Mouse (Mus musculus): ENCODE measurements around the gene Brpf3. TPM values are rescaled to one million over a fixed set of nuclear protein-coding genes. Genes with fewer than 3 reads are reported as not detected.
"Not testable (repeated sequence)": the region's sequence is repeated elsewhere in the genome, so short reads cannot be mapped to it uniquely, and the experiment has no call there.

Gene Brpf3
- polyA plus RNA-seq, 1 experiment = 134 TPM

GRCm38 (mm10) chr17:28809175-28809831 is 8.4 kb downstream of the Brpf3 start:
- Histone ChIP-seq H3K27me3 (ENCODE audit: control insufficient read depth, insufficient read depth, low read length) (no peaks in the 10 kb centered on the region), H3K27ac (ENCODE audit: control insufficient read depth, insufficient read depth, low read depth, low read length) (no peak overlapping the region), H3K4me1 (ENCODE audit: control insufficient read depth, insufficient read depth, low read length) (peaks cover 8% of the 10 kb centered on the region), H3K36me3 (ENCODE audit: control insufficient read depth, insufficient read depth, low read length) (no peaks in the 10 kb centered on the region; the same call in none of the 2 replicates), H3K4me3 (ENCODE audit: control insufficient read depth, low read depth, low read length) (no peak overlapping the region)
- TF ChIP-seq CTCF (IDR thresholded peaks at IDR 0.05; ENCODE audit: control insufficient read depth, insufficient read depth, insufficient replicate concordance, low read depth, low read length) (no peak), POLR2A (IDR thresholded peaks at IDR 0.05; ENCODE audit: control insufficient read depth, low read depth, low read length) (no peak)

GRCm38 (mm10) chr17:28812345-28812744 is 11.5 kb downstream of the Brpf3 start:
- Histone ChIP-seq H3K4me1 (ENCODE audit: control insufficient read depth, insufficient read depth, low read length) (peaks cover 8% of the 10 kb centered on the region), H3K27me3 (ENCODE audit: control insufficient read depth, insufficient read depth, low read length) (no peaks in the 10 kb centered on the region), H3K4me3 (ENCODE audit: control insufficient read depth, low read depth, low read length) (no peak overlapping the region), H3K36me3 (ENCODE audit: control insufficient read depth, insufficient read depth, low read length) (peaks cover 1% of the 10 kb centered on the region), H3K27ac (ENCODE audit: control insufficient read depth, insufficient read depth, low read depth, low read length) (no peak overlapping the region)
- TF ChIP-seq CTCF (IDR thresholded peaks at IDR 0.05; ENCODE audit: control insufficient read depth, insufficient read depth, insufficient replicate concordance, low read depth, low read length) (no peak), POLR2A (IDR thresholded peaks at IDR 0.05; ENCODE audit: control insufficient read depth, low read depth, low read length) (no peak)

- TF ChIP-seq POLR2A (IDR thresholded peaks at IDR 0.05; ENCODE audit: control insufficient read depth, low read depth, low read length) = no peak
- TF ChIP-seq CTCF (IDR thresholded peaks at IDR 0.05; ENCODE audit: control insufficient read depth, insufficient read depth, insufficient replicate concordance, low read depth, low read length) = no peak
- peaks cover 1% of the 10 kb centered on the region for H3K36me3 ChIP-seq (ENCODE audit: control insufficient read depth, insufficient read depth, low read length)
- no peak overlapping the region for H3K4me3 ChIP-seq (ENCODE audit: control insufficient read depth, low read depth, low read length)
- no peaks in the 10 kb centered on the region for H3K27me3 ChIP-seq (ENCODE audit: control insufficient read depth, insufficient read depth, low read length)
- no peaks in the 10 kb centered on the region for H3K4me1 ChIP-seq (ENCODE audit: control insufficient read depth, insufficient read depth, low read length)
- H3K27ac ChIP-seq (ENCODE audit: control insufficient read depth, insufficient read depth, low read depth, low read length) = no peak overlapping the region
These were observed 13.7 kb downstream of the Brpf3 start for GRCm38 (mm10) chr17:28814529-28815097.

GRCm38 (mm10) chr17:28815384-28816004 is 14.6 kb downstream of the Brpf3 start:
- no peaks in the 10 kb centered on the region for H3K4me1 ChIP-seq (ENCODE audit: control insufficient read depth, insufficient read depth, low read length)
- peaks cover 1% of the 10 kb centered on the region for H3K36me3 ChIP-seq (ENCODE audit: control insufficient read depth, insufficient read depth, low read length)
- H3K27me3 ChIP-seq (ENCODE audit: control insufficient read depth, insufficient read depth, low read length) = no peaks in the 10 kb centered on the region
- no peak for TF ChIP-seq POLR2A (IDR thresholded peaks at IDR 0.05; ENCODE audit: control insufficient read depth, low read depth, low read length)
- TF ChIP-seq CTCF (IDR thresholded peaks at IDR 0.05; ENCODE audit: control insufficient read depth, insufficient read depth, insufficient replicate concordance, low read depth, low read length) = no peak
- H3K4me3 ChIP-seq (ENCODE audit: control insufficient read depth, low read depth, low read length) = no peak overlapping the region
- H3K27ac ChIP-seq (ENCODE audit: control insufficient read depth, insufficient read depth, low read depth, low read length) = no peak overlapping the region

- H3K4me1 ChIP-seq (ENCODE audit: control insufficient read depth, insufficient read depth, low read length); H3K4me3 ChIP-seq (ENCODE audit: control insufficient read depth, low read depth, low read length); H3K27ac ChIP-seq (ENCODE audit: control insufficient read depth, insufficient read depth, low read depth, low read length); H3K27me3 ChIP-seq (ENCODE audit: control insufficient read depth, insufficient read depth, low read length); H3K36me3 ChIP-seq (ENCODE audit: control insufficient read depth, insufficient read depth, low read length): not testable (repeated sequence)
These were observed 15.4 kb downstream of the Brpf3 start for GRCm38 (mm10) chr17:28816326-28816725.

GRCm38 (mm10) chr17:28816875-28817811 is 16.3 kb downstream of the Brpf3 start:
- Histone ChIP-seq H3K27me3 (ENCODE audit: control insufficient read depth, insufficient read depth, low read length) (no peaks in the 10 kb centered on the region), H3K4me3 (ENCODE audit: control insufficient read depth, low read depth, low read length) (no peak overlapping the region), H3K36me3 (ENCODE audit: control insufficient read depth, insufficient read depth, low read length) (peaks cover 1% of the 10 kb centered on the region), H3K27ac (ENCODE audit: control insufficient read depth, insufficient read depth, low read depth, low read length) (no peak overlapping the region), H3K4me1 (ENCODE audit: control insufficient read depth, insufficient read depth, low read length) (no peaks in the 10 kb centered on the region)
- TF ChIP-seq POLR2A (IDR thresholded peaks at IDR 0.05; ENCODE audit: control insufficient read depth, low read depth, low read length) (no peak), CTCF (IDR thresholded peaks at IDR 0.05; ENCODE audit: control insufficient read depth, insufficient read depth, insufficient replicate concordance, low read depth, low read length) (no peak)

GRCm38 (mm10) chr17:28820189-28820588 is 19.3 kb downstream of the Brpf3 start:
- TF ChIP-seq POLR2A (IDR thresholded peaks at IDR 0.05; ENCODE audit: control insufficient read depth, low read depth, low read length) (no peak), CTCF (IDR thresholded peaks at IDR 0.05; ENCODE audit: control insufficient read depth, insufficient read depth, insufficient replicate concordance, low read depth, low read length) (no peak)
- Histone ChIP-seq H3K36me3 (ENCODE audit: control insufficient read depth, insufficient read depth, low read length) (peaks cover 4% of the 10 kb centered on the region), H3K27ac (ENCODE audit: control insufficient read depth, insufficient read depth, low read depth, low read length) (no peak overlapping the region), H3K27me3 (ENCODE audit: control insufficient read depth, insufficient read depth, low read length) (no peaks in the 10 kb centered on the region), H3K4me1 (ENCODE audit: control insufficient read depth, insufficient read depth, low read length) (no peaks in the 10 kb centered on the region; the same call in 1 of the 2 replicates), H3K4me3 (ENCODE audit: control insufficient read depth, low read depth, low read length) (no peak overlapping the region)
